Mouse (Mus musculus) neural tube, embryonic 12.5 days (tissue): ENCODE data around the gene Apob. TPM values are rescaled to one million over a fixed set of nuclear protein-coding genes. Genes with fewer than 3 reads are reported as not detected.
"Not testable (repeated sequence)": the region's sequence is repeated elsewhere in the genome, so short reads cannot be mapped to it uniquely, and the experiment has no call there.

ENCODE experiments used
- ATAC-seq: fragments of 200-750 bp; cut with Nextera tagmentation; 2 replicates; pipeline ENCODE4 v1.8.0; 2017; ENCODE audit warnings: low read depth, mild to moderate bottlenecking, moderate TSS enrichment, moderate library complexity; ENCODE audit not compliant: low FRiP score
- H3K27ac ChIP-seq: fragments of 300-500 bp; sonication (generic); 2 replicates; pipeline ENCODE4 v1.5.1; 2016
- H3K27me3 ChIP-seq: fragments of 300-500 bp; sonication (generic); replicated peaks from 2 replicates; pipeline ENCODE4 v1.6.1; 2016; ENCODE audit warnings: mild to moderate bottlenecking
- H3K36me3 ChIP-seq: fragments of 300-500 bp; sonication (generic); 2 replicates; pipeline ENCODE4 v1.6.1; 2016; ENCODE audit warnings: mild to moderate bottlenecking
- H3K4me1 ChIP-seq: fragments of 300-500 bp; sonication (generic); 2 replicates; pipeline ENCODE4 v1.6.1; 2016
- H3K4me2 ChIP-seq: fragments of 300-500 bp; sonication (generic); replicated peaks from 2 replicates; pipeline ENCODE4 v1.6.1; 2016; ENCODE audit warnings: mild to moderate bottlenecking
- H3K4me3 ChIP-seq: fragments of 300-500 bp; sonication (generic); 2 replicates; pipeline ENCODE4 v1.5.1; 2016
- H3K9ac ChIP-seq: fragments of 300-500 bp; sonication (generic); 2 replicates; pipeline ENCODE4 v1.6.1; 2016; ENCODE audit warnings: mild to moderate bottlenecking
- H3K9me3 ChIP-seq: fragments of 300-500 bp; sonication (generic); 2 replicates; pipeline ENCODE4 v1.6.1; 2016; ENCODE audit warnings: mild to moderate bottlenecking
- WGBS: fragments of 180-500 bp; shearing (Covaris S2); methylation state at CpG from one replicate; pipeline ENCODE4 v1.1.7; 2016; 5-methylcytosine and 5-hydroxymethylcytosine counted together
- polyA plus RNA-seq: library from polyadenylated mRNA; unstranded; fragments of >200 nt; fragmentation: Nextera tagmentation; extraction: Ambion mirVana; gene quantifications from 2 replicates; pipeline ENCODE4 v1.2.1, GENCODE M21; 2016

Apob gene
- polyA plus RNA-seq, 1 experiment from 2014 or later: 0.11 TPM

DNA sequence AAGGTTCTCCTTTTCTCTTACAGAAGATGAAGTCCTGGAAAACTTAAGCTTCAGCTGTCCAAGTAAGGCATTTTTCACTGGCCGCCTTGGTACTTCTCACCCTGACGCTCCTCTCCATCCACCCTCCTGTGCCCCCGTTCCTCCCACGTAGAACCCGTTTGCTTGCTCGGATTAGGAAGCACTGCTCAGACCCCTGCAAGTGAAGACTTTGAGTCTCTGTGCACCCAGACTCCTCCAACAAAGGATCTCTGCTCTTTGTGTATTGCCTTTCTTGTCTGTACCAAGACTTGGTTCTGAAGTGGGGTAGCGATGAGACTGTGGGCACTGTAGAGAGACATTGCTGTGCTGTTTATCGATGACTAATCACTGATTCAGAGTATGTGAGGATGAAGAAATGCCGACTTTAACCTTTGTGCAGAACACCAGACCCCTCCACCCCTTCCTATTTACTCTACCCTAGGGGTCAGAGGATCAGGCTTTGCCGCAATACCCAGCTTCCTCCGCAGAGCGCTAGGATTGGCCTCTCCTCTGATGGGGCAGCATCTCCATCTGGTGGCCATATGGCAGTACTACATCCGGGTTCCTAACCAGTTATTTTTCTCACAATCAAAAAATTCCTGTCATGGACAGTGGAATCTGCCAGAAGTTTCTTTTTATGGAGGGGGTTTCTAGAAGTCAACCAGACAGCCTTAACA is 889 bp downstream of the Apob start:
- Histone ChIP-seq H3K4me3 (no peak overlapping the region), H3K9ac (no peak overlapping the region), H3K36me3 (no peaks in the 10 kb centered on the region), H3K4me2 (no peak overlapping the region), H3K27ac (no peak overlapping the region), H3K27me3 (no peaks in the 10 kb centered on the region), H3K4me1 (0 out of 2 replicates have a peak, but pooled peaks cover 3% of the 10 kb centered on the region), H3K9me3 (no peaks in the 10 kb centered on the region)
- peak; percentile 82 for ATAC-seq
- 56% methylated on average over 13 of the region's 13 CpGs for WGBS

DNA sequence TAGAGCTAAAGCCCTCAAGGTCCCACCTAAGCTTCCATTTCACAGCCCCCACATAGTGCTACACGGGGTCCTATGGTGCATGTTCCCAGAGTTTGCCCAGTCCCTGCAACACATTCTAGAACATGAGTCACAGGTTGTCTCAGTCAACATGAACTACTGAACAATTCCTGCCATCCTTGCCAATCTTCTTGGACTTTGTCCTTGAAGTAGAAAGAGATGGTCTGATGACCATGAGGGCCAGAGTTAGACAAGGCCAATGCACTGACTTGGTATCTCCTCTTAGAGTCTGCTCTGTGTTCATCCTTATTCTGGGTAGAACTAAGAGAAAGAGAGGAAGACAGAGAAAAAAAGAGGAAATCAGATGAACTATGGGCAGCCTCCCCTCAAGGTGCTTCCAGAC is 7.0 kb downstream of the Apob start:
- Histone ChIP-seq H3K36me3 (no peaks in the 10 kb centered on the region), H3K27ac (no peak overlapping the region), H3K4me3 (no peak overlapping the region), H3K4me1 (no peaks in the 10 kb centered on the region), H3K27me3 (no peaks in the 10 kb centered on the region), H3K9ac (no peak overlapping the region), H3K4me2 (no peak overlapping the region), H3K9me3 (no peaks in the 10 kb centered on the region)
- 91% methylated on average over 1 of the region's 1 CpGs for WGBS
- no peak for ATAC-seq

DNA sequence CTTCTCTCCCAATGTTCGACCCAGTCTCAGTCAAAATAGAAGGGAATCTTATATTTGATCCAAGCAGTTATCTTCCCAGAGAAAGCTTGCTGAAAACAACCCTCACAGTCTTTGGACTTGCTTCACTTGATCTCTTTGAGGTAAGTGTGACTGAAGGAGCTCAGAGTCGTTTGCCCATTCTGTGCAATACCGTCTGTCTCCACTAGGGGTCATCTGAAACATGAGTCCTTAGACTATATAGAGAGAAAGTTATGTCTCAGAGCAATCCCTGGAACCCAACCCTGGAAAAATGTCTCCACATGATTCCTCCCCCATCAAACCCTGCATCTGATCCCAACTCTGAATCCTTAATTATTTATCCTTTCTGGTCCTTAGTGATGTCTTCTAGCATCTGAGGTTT is 13.4 kb downstream of the Apob start:
- no peaks in the 10 kb centered on the region for H3K27me3 ChIP-seq
- H3K4me2 ChIP-seq: no peak overlapping the region
- H3K9me3 ChIP-seq: no peaks in the 10 kb centered on the region
- 8% methylated on average over 3 of the region's 3 CpGs for WGBS
- H3K4me1 ChIP-seq: no peaks in the 10 kb centered on the region
- H3K9ac ChIP-seq: no peak overlapping the region
- no peak overlapping the region for H3K27ac ChIP-seq
- no peaks in the 10 kb centered on the region for H3K36me3 ChIP-seq
- H3K4me3 ChIP-seq: no peak overlapping the region
- ATAC-seq: peak; percentile 61; the same call in 1 of the 2 replicates

DNA sequence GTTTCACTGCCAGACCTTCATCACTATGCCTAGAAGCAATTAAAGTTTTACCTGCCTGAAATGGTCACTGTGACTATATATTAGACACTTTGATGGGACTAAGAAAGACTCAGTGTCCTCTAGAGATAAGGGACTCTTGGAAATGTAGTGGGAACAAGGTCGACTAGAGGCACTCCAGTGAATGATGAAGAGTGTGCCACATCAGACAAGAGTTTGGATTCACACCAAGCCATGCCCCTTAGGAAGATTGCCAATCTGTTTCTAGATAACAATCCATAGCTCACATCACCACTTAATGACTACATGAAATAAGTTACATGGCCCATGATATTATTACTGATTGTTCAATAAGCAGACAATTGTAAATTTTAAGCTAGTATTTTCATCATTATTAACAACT is 14.1 kb downstream of the Apob start:
- Histone ChIP-seq H3K4me1 (no peaks in the 10 kb centered on the region), H3K4me2 (no peak overlapping the region), H3K9me3 (no peaks in the 10 kb centered on the region), H3K27ac (no peak overlapping the region), H3K9ac (no peak overlapping the region), H3K27me3 (no peaks in the 10 kb centered on the region), H3K4me3 (no peak overlapping the region), H3K36me3 (no peaks in the 10 kb centered on the region)
- whole genome bisulfite sequencing: 47% methylated on average over 1 of the region's 1 CpGs
- no peak for ATAC-seq

DNA sequence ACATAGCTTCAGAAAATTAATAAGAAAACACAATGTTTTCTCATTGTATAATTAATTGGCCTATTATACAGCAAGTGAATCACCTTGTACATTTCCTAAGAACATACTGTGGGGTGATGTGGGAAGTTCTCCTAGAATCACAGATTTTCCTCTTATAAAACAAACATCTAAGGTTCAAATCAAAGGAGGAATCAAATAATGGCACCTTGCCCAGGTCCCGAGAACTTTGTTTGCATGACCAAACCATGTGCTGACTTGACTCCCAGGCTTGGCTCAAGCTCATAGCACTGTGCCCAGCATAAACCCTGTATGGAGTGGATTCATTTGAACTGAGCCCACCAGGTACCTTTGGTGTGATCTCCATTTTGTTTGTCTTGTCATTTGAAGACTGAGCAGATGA is 43.5 kb downstream of the Apob start:
- no peak for ATAC-seq
- Histone ChIP-seq H3K4me1 (no peaks in the 10 kb centered on the region), H3K9me3 (0 out of 2 replicates have a peak, but pooled peaks cover 6% of the 10 kb centered on the region), H3K9ac (no peak overlapping the region), H3K27ac (no peak overlapping the region), H3K27me3 (no peaks in the 10 kb centered on the region), H3K36me3 (no peaks in the 10 kb centered on the region), H3K4me2 (no peak overlapping the region), H3K4me3 (no peak overlapping the region)
- 89% methylated on average over 1 of the region's 1 CpGs for WGBS

DNA sequence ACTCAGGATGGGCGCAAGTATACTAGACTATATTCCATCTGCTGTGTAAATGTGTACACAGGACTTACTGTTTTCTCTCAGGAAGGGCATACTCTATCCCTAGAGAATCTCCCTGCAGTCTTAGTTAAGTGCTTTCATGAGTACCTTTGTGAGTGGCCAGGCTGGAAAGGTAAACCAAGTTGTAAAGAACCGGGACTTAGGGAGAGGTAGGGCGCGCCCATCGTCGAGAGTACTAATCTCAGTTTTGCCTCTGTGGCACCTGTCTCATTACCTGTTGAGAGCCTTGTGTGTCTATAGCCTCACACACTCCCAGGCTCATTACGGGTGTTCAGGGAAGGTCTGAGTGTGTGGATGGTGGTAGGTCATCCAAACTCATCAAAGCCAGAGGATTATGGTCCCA is 52.1 kb downstream of the Apob start:
- Histone ChIP-seq H3K9me3 (no peaks in the 10 kb centered on the region), H3K4me3 (no peak overlapping the region), H3K36me3 (no peaks in the 10 kb centered on the region), H3K4me1 (0 out of 2 replicates have a peak, but pooled peaks cover 8% of the 10 kb centered on the region), H3K4me2 (no peak overlapping the region), H3K27ac (no peak overlapping the region), H3K27me3 (peaks cover 33% of the 10 kb centered on the region), H3K9ac (no peak overlapping the region)
- ATAC-seq: no peak
- 91% methylated on average over 7 of the region's 7 CpGs for WGBS

DNA sequence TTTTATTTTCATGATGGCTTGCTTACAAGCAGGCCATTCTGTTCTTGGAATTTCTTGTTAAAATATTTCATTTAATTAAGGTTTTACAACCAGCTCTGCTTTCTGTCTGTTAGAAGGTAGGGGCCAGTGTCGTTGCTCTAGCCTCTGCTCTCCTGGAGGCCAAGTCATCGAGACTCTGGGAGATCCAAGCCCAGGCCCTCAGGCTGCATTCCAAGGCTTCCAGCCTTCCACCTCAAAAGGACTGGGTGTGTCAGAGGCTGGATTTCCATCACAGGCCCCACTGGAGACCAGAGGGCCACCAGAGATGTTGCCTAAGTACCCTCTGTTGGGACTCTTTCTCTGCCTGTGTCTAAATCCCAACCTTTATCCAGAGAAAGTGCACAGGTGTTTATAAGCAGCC is 52.6 kb downstream of the Apob start:
- WGBS: 61% methylated on average over 2 of the region's 2 CpGs
- no peak for ATAC-seq
- H3K27me3 ChIP-seq: peaks cover 38% of the 10 kb centered on the region

DNA sequence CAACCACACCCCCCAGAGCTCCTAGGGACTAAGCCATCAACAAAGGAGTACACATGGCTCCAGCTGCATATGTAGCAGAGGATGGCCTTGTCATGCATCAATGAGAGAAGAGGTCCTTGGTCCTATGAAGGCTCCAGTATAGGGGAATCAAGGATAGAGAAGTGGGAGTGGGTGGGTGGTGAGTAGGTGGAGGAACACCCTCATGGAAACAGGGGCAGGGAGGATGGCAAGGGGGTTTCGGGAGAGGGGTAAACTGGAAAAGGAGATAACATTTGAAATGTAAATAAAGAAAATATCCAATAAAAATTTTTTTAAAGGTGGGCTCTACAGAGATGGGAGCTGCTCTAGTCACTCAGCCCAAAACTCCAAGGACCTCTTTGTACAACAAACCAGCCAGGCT is 53.7 kb downstream of the Apob start:
- H3K27ac ChIP-seq, ATAC-seq, H3K9ac ChIP-seq, H3K36me3 ChIP-seq, H3K9me3 ChIP-seq, H3K4me3 ChIP-seq, H3K4me1 ChIP-seq, H3K4me2 ChIP-seq: not testable (repeated sequence)
- 91% methylated on average over 1 of the region's 1 CpGs for WGBS
- H3K27me3 ChIP-seq: peaks cover 48% of the 10 kb centered on the region

More for the DNA sequence above, 52.6 kb downstream of the Apob start:
- H3K36me3 ChIP-seq: no peaks in the 10 kb centered on the region
- 0 out of 2 replicates have a peak, but pooled peaks cover 8% of the 10 kb centered on the region for H3K4me1 ChIP-seq
- H3K27ac ChIP-seq: no peak overlapping the region
- H3K9me3 ChIP-seq: no peaks in the 10 kb centered on the region
- no peak overlapping the region for H3K4me2 ChIP-seq
- H3K4me3 ChIP-seq: no peak overlapping the region
- H3K9ac ChIP-seq: no peak overlapping the region

DNA sequence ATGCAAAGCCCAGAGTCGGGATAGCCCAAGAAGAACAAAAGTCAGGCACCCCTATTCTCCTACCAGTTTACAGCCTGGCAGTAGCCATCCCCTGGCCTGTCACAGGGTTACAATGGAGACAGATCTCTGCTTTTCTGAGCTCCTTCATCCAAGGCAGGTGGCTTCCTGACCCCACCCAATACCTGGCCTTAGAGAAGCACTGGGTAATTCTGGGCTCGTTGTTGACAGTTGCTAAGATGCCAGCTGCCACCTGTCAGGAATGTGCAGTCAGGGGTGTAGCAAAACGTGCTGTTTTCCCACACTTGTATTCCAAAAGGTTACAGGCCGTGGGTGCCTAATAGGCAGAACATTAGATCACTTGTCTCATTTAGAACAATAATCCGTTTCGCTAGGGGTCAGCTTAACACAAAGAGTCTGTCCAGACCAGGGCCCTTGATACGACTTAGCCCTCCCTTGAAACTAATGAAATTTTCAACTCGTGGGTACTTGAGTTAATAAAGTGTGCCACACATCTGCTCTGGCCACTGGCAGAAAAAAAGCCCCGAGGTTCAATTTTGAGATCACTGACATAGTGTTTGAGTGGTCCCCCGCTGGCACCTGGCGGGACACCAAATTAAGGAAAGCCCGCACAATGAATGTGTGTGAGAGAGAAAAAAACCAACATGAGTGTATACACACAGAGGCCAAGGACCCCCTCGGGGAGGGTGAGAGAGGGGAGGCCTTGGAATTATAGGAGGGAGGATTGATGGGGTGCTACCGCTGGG is 54.3 kb downstream of the Apob start:
- Histone ChIP-seq H3K27ac (no peak overlapping the region), H3K4me3 (no peak overlapping the region), H3K36me3 (no peaks in the 10 kb centered on the region), H3K9ac (no peak overlapping the region), H3K9me3 (no peaks in the 10 kb centered on the region), H3K27me3 (peaks cover 54% of the 10 kb centered on the region), H3K4me2 (no peak overlapping the region), H3K4me1 (0 out of 2 replicates have a peak, but pooled peaks cover 8% of the 10 kb centered on the region)
- 22% methylated on average over 14 of the region's 14 CpGs for WGBS
- peak; percentile 76 for ATAC-seq

DNA sequence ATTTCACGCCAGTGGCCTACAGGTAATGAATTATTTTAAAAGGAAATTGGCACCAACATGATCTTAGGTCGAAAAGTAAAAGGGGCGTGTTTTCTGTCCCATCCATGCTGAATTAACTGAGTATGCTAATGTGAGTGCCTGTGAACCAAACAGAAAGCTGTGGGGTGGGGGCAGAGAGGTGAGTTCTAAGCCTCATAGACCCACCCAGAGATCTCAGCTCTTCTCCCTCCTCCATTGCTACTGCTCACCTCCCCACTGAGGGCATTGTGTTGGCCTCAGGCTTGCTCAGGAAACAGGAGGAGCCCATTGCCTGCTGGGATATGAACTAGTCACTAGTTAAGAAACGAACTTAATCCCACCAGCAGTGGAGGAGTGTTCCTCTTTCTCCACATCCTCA is 54.9 kb downstream of the Apob start:
- no peak overlapping the region for H3K4me3 ChIP-seq
- no peaks in the 10 kb centered on the region for H3K9me3 ChIP-seq
- 18% methylated on average over 4 of the region's 4 CpGs for WGBS
- H3K9ac ChIP-seq: no peak overlapping the region
- H3K4me2 ChIP-seq: no peak overlapping the region
- H3K36me3 ChIP-seq: no peaks in the 10 kb centered on the region
- H3K27ac ChIP-seq: no peak overlapping the region
- 0 out of 2 replicates have a peak, but pooled peaks cover 8% of the 10 kb centered on the region for H3K4me1 ChIP-seq
- peak; percentile 62 for ATAC-seq
- H3K27me3 ChIP-seq: peaks cover 50% of the 10 kb centered on the region

DNA sequence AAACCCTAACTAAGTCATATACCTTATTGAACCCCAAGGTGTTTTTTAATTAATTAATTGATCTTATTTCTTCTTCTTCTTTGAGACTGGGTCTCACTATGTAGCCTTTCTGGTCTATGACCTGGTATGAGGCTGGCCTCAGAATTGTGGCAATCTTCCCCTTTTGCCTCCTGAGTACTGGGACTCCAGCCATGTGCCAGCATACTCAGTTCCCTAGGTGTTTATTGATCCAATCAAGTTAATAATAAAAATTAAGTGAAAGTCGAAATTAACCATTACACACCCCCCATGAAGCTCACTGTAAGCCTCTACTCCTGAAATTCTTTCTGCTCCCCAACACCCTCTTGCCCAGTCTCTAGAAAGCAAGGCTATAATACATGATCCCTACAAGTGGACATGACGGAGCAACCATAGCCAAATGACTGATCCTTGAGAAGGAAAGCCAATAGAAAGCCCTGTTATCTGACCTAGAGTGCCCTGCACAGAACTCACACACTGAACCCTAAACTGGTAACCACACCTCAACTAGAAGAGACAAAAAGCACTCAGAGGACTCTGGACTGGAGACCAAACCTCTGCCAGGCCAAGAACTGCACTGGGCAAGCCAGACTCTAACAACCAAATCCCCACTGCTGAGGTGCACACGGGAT is 60.8 kb downstream of the Apob start:
- peaks cover 25% of the 10 kb centered on the region for H3K27me3 ChIP-seq
- ATAC-seq: no peak
- 78% methylated on average over 3 of the region's 3 CpGs for WGBS
- no peaks in the 10 kb centered on the region for H3K36me3 ChIP-seq
- H3K9me3 ChIP-seq: no peaks in the 10 kb centered on the region
- H3K9ac ChIP-seq: no peak overlapping the region
- H3K4me1 ChIP-seq: no peaks in the 10 kb centered on the region
- no peak overlapping the region for H3K27ac ChIP-seq
- no peak overlapping the region for H3K4me2 ChIP-seq
- H3K4me3 ChIP-seq: no peak overlapping the region

DNA sequence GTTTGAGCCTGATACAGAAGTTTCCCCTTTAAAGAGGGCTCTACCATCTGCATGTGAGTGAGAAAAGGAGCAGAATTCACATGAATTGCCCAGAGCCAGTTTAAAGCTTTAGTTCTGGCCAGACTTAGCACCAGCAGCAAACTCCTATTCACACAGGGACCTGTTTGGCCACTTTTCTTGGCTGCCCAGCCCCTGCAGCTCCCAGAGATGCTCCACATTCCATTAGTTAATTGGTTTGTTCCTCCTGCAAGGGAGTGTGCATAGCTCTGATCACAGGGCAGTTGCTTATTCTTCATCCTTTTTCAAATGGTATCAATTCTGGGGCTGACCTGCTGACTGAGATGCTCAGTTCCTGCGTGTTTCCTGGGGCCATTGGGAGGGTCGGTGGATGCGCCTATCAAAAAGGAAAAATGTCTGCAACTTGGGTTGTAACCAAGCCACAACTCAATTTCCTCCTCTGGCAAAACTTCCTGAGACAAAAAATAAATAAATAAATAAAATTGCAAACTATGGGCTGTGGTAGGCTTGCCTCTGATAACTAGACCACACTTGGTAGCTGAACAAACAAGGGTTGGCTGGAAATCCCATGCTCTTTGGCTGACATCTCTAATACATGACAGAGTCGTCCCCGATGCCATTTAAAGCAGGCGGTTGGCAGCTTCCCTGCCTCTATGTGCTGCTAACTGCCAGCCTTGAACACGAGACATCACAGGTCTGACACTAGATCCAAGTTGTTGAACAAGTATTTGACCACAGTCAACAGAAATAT is 65.4 kb downstream of the Apob start:
- Histone ChIP-seq H3K9ac (no peak overlapping the region), H3K4me1 (no peaks in the 10 kb centered on the region), H3K4me2 (no peak overlapping the region), H3K4me3 (no peak overlapping the region), H3K36me3 (no peaks in the 10 kb centered on the region), H3K27me3 (no peaks in the 10 kb centered on the region), H3K27ac (no peak overlapping the region), H3K9me3 (no peaks in the 10 kb centered on the region)
- ATAC-seq: no peak
- 85% methylated on average over 7 of the region's 7 CpGs for WGBS
